Mouse (Mus musculus): ENCODE data around the gene Ulk4.

Gene Ulk4

GRCm38 (mm10) chr9:121092568-121092967 lies 184.4 kb downstream of the Ulk4 start:
- no peak for DNase-seq

- DNase-seq: no peak
Observed at GRCm38 (mm10) chr9:121091016-121091735, 185.8 kb downstream of the Ulk4 start.

- no peak for DNase-seq
Observed at GRCm38 (mm10) chr9:121087661-121088060, 189.3 kb downstream of the Ulk4 start.

DNA sequence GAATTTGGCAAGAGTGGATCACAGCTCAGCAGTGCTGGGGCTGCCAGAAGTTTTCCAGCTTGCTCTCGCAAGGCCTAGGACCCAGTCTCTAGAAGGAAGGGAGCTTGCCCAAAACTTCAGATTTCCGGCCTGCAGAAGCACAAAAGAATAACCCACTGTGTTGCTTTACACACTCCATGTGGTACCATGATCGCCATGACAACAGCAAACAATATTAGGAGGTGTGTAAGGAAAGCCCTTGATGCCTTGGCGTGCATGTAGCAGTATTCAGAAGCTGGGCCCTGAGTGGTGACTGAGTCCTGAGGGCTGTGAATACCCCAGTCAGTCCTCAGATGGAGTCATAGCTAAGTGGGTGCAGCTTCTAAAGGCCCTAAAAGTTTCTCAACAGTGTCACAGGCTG lies 192.8 kb downstream of the Ulk4 start:
- DNase-seq: no peak

DNA sequence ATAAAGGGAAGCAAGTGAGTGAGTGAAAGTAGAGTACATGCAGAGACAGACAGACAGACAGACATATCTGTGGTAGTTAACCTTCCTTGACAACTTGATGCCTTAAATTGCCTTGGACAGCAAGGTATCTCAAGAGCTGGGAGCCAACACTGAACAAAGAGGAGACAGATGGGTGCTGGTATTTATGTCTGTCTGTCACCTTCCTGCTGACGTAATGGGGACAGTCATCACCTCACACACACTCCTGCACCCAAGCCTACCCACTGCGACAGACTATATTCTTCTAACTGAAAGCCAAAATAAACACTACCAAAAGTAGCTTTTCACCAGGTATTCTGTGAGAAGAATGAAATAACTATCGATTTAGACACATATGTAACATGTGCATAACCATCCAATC lies 196.2 kb downstream of the Ulk4 start:
- no peak for DNase-seq

DNA sequence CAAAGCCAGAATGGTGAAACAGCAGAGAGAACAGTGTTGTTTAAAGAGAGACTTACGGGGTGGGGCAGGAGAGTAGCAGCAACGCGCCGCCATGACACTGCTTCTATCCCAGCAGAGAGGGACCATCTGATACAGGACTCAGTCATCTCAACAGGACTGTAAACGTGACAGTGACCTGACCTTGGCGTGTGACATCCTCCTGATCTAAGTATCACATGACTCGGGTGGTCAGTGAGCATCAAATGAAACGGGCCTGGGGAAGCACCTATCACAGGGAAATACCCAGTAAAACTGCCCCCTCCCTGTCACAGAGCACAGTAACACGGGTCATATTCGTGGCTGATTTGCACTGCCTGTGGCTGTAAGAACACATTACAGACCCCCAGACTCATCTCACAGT lies 196.6 kb downstream of the Ulk4 start:
- DNase-seq: no peak

DNA sequence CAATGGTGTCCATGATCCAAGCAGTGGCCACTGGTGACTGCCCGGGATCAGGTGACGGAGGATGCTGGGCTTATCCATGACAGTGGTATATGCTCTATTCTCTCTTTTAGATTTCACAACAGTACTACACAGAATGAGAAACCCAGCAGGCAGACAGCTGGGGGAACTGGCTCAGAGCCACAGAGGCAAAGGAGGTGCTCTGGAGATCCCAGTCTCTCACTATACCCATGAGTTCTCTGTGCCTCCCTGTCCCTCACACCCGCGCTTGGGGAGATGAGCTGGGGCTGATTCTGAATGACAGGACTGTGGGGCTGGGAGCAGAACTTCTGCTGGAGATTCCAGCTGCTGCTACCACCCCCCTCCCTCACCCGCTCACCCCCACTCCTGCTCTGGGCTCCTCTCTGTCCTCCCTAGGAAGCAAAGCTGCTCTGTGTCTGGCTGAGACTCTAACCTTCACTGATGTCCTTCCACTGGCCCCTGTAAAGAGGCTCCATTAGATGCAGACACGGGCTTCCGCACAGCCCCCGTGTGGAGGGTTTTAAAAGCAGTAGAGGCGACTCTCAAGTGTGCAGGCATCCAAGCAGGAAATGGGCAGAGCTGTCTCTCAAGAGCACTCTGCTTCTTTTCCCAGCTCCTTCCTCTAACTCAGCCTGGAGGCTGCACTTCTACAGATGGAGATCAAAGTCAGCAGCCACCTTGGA lies 197.5 kb downstream of the Ulk4 start:
- peak; percentile 29 for DNase-seq

DNA sequence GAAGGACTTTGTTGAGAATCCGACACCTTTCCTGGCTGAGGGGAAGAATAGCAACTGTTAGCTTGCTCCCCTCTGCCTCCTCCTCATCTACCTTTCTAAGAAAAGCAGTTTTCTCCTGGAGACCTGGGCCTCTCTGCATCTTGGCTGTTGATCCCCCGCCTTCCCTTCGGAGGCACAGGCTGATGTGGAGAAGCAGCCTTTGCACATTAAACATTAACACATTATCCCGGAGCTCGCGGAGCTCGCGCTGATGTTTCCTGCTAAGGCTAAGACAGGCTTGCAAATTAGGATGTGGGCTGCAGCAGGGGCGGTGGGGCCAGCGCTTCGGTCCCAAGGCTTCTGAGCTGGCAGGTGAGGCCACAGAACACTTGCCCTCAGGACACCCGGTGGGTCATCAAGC lies 200.7 kb downstream of the Ulk4 start:
- no peak for DNase-seq

- DNase-seq: no peak
Observed at GRCm38 (mm10) chr9:121075246-121075645, 201.8 kb downstream of the Ulk4 start.

- no peak for DNase-seq
Observed at GRCm38 (mm10) chr9:121074726-121075125, 202.3 kb downstream of the Ulk4 start.

- peak; percentile 51 for DNase-seq
Observed at GRCm38 (mm10) chr9:121072127-121072757, 204.8 kb downstream of the Ulk4 start.

DNA sequence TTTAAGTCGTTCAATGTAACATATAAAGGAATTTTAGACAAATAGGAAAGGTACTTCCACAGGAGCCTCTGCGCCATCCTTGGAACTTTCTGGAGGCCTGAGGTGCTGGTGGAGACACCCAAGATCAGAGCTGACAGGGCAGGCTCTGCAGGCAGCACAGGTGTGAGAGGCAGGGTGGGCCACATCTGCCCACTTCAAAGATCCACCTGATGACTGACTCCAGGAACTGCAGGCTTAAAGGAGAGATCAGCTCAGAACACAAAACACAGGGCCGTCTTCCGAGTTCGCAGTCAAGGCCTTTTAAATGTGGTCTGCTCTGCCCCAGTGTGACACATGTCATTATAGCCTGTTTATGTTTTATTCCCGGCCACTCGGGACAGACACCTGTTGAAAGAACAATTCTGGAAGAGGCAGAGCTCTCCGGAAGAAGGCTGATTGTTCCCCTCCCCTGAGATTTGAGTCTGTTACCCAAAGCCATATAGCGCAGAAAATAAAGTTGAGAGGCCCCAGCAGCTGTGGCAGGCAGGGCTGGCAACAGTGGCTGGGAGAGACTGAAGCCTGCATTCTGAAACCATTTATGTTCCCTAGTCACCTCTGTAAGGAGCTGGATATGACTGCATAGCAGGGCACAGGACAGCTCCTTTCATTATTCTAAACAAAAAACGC lies 205.4 kb downstream of the Ulk4 start:
- peak; percentile 51 for DNase-seq

- DNase-seq: no peak
Observed at GRCm38 (mm10) chr9:121071050-121071449, 205.9 kb downstream of the Ulk4 start.

DNA sequence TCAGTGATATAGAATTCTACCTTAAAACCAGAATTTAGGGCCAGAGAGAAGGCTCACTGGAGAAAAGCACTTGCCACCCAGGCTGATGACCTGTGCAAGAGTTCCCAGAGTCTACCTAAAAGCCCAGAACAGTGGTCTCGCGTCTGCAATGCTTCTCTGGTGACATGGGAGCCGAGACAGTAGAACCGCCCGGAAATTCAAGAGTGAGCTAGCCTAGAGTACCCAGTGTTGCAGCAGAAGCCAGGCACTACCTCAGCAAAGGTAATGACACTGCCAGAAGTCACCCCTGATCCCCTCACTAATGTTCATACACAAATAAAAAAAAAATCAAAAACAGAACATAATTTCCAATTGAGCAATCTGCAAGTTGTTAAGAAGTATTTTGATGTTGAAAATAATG lies 208.9 kb downstream of the Ulk4 start:
- DNase-seq: no peak

- no peak for DNase-seq
Observed at GRCm38 (mm10) chr9:121067043-121067442, 210.0 kb downstream of the Ulk4 start.

- DNase-seq: no peak
Observed at GRCm38 (mm10) chr9:121065383-121065978, 211.5 kb downstream of the Ulk4 start.

DNA sequence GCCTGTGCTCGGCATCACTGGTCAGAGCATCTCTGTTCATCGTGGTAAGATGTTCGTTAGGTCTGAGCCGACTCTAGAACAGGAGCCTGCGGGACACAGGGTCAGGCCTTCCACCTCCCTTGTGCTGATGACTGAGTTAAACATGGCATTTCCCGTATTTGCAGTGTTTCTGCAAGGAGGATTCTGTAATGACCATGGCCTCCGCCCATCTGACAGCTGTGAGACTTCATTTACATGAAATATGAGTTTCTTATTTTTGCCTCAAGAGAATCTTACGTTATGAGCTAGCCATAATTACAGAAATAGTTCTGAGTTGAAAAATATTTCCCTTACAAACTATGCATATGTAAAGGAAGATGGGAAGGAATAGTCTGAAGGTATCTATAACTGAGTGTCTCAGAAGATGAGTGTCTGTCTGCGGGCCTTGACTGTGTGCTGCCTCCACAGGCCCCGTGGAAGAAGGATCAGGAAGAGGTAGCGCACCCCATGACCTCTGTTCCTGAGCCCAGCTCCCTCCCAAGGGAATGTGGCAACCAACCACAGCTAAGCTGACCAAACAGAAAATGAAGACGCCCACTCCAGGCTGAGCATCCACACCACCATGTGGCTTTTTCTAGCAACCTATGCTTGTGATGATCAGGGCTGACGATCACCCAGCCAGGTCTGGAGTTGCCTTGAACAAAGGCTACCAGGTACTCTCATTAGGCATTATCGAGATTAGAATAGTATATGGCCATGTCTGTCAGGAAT lies 212.2 kb downstream of the Ulk4 start:
- no peak for DNase-seq

DNA sequence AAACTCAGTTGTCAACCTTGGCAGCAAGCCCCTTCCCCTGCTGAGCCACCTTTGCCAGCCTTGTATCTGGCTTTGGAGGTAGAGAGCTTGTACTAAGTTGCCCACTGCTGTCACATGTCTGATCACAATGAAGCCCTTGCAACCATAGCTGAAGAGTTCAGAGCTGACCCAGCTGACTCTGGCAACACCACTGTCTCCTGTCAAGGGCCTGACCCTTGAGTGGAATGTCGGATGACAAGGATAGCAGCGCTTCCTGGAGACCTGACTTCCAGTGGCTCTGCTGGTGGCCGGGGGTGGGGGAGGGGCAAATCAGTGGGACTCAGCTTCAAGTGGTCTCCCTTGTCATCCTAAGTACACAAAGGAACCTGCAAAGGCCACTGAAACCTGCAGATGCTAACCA lies 214.3 kb downstream of the Ulk4 start:
- DNase-seq: no peak

DNA sequence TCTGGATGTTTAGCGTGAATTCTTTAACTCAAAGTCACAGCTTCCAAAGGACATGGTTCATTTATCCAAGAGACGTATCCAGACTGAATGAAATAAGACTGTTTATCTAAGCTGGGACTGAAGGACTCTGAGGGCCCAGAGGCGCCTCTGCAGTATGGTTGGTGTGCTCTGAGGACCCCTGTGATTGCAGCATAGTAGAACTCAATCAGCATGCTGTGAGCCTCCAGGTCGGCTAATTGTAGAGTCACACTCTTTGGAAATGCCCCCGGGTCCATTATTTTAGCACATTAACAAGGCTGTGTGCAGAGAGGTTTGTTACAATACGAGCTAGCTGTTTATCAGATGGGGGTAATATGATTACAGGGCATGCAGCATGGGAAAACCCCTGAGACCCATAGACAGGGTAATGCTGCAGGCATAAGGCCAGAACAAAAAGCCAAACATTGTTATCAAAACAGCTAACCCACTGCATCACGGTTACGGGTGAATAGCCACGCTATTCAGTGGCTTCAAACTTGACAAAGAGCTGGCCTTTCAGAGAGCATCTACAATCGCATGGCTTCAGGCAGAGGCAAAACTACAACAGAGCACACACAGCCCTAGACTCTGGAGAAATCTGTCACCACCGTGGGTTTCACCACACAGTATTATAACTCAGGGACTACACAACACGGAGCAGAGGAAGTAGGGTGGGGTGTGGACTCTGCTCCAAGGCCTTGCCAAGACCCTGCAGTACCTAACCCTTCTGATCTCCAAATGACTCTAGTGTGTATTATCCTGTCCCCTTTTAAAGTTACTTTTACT lies 215.0 kb downstream of the Ulk4 start:
- no peak for DNase-seq

DNA sequence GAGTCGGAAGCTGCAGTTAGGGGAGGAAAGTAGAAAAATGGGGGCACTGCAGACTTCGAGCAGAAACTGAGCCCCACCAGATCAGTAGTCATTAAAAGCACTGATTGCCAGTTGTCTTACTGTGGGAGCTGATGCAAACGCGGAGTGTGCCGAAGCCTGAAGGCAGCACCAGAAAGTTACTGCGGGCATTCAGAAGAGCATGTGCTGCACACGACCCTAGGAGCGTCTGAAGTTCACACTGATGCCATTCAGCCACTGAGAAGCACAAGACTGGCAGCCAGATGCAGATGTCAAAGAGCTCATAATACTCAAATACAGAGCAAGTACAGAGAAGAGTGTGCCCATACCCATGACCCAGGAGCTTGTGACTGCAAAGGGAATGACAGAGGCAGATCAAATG lies 216.7 kb downstream of the Ulk4 start:
- DNase-seq: no peak

DNA sequence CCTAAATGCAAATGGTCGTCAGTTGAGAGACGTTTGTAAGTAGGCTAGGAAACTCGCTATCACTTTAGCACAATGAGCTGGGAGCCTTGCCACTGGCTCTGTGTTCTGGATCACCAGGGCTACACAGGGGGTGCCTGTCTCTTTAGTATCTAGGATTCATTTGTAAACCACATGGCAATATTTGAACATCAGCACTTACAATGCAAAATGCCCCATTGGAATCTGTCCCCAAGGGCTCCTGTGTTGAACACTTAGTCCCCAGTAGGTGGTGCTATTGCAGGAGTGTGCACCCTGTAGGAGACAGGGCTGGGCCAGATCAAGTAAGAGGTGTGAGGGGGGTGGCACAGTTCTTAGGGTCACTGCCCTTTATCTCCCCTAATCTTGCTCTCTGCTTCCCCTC lies 217.7 kb downstream of the Ulk4 start:
- peak; percentile 30 for DNase-seq

GRCm38 (mm10) chr9:121058538-121058937 lies 218.5 kb downstream of the Ulk4 start:
- no peak for DNase-seq

Data from thymus, postnatal 25 days (tissue).